Mouse (Mus musculus) heart, adult 2 months (tissue): ENCODE results near the gene Olfr679. TPM values are rescaled to one million over a fixed set of nuclear protein-coding genes. Genes with fewer than 3 reads are reported as not detected.
"Not testable (repeated sequence)": the region's sequence is repeated elsewhere in the genome, so short reads cannot be mapped to it uniquely, and the experiment has no call there.

ENCODE experiments used
- DNase-seq, 2 experiments: peaks; one replicate each; pipeline ENCODE4 v3.0.0; 2021
- H3K27ac ChIP-seq: fragments of 200-600 bp; 2 replicates; pipeline ENCODE4 v1.8.1; 2022
- H3K27me3 ChIP-seq: fragments of 200-500 bp; 2 replicates; pipeline ENCODE4 v1.6.1; 2012; ENCODE audit warnings: mild to moderate bottlenecking, low read length, inconsistent platforms, mixed read lengths; ENCODE audit not compliant: control insufficient read depth, insufficient read depth
- H3K36me3 ChIP-seq: fragments of 200-500 bp; 2 replicates; pipeline ENCODE4 v1.6.1; 2012; ENCODE audit warnings: low read length, inconsistent platforms; ENCODE audit not compliant: control insufficient read depth, insufficient read depth
- H3K4me1 ChIP-seq: fragments of 200-500 bp; 2 replicates; pipeline ENCODE4 v1.6.1; 2011; ENCODE audit warnings: low read length; ENCODE audit not compliant: control insufficient read depth, insufficient read depth
- H3K4me3 ChIP-seq: fragments of 200-600 bp; 2 replicates; pipeline ENCODE4 v1.8.1; 2022
- H3K79me2 ChIP-seq: fragments of 200-500 bp; replicated peaks from 2 replicates; pipeline ENCODE4 v1.6.1; 2012; ENCODE audit warnings: mild to moderate bottlenecking, inconsistent platforms, low read length, moderate library complexity, mixed read lengths; ENCODE audit not compliant: control insufficient read depth, insufficient read depth
- H3K9ac ChIP-seq: fragments of 200-500 bp; 2 replicates; pipeline ENCODE4 v1.6.1; 2012; ENCODE audit warnings: low read depth, mild to moderate bottlenecking, control low read depth, inconsistent platforms, low read length, mixed read lengths
- CTCF ChIP-seq: fragments of 200-600 bp; IDR thresholded peaks from 2 replicates; pipeline ENCODE4 v1.8.1; 2022; ENCODE audit warnings: antibody characterized with exemption, mild to moderate bottlenecking, moderate library complexity
- EP300 ChIP-seq: fragments of 200-500 bp; IDR thresholded peaks from 2 replicates; pipeline ENCODE4 v1.6.1; 2011; ENCODE audit warnings: low read depth, low read length, control low read depth; ENCODE audit not compliant: insufficient read depth
- POLR2A ChIP-seq: fragments of 200-500 bp; IDR thresholded peaks from 2 replicates; pipeline ENCODE4 v1.6.1; 2011; ENCODE audit warnings: mild to moderate bottlenecking, low read depth, low read length, control low read depth; ENCODE audit not compliant: insufficient read depth
- WGBS: fragments of 180-500 bp; shearing (Covaris S2); methylation state at CpG from one replicate; pipeline ENCODE4 v1.1.7; 2018; 5-methylcytosine and 5-hydroxymethylcytosine counted together
- intact Hi-C: fragments of 180-260 bp; cut with DNase I; formaldehyde crosslinking; loops from one replicate; pipeline ENCODE4 v1.15.1; 2025
- long read RNA-seq: library from polyadenylated mRNA; stranded (forward); transcript quantifications from one replicate; pipeline ENCODE4 v2.0.0, GENCODE M21; 2021
- polyA plus RNA-seq: library from polyadenylated mRNA; depleted of rRNA; stranded (reverse); fragments of >200 nt; gene quantifications from 2 replicates; pipeline ENCODE4 v1.2.3, GENCODE M21; 2012; rRNA removed
- total RNA-seq, 2 experiments: library from RNA; stranded (reverse); gene quantifications; 2 replicates each; pipeline ENCODE4 v1.2.3; 2021

Olfr679 gene
- total RNA-seq, result not detected
- polyA plus RNA-seq, result not detected in 2 replicates
- long read RNA-seq, result 0 reads

- intact Hi-C loops, result no loop called here
- Histone ChIP-seq H3K79me2 (no peaks in the 10 kb centered on the region), H3K4me1 (no peaks in the 10 kb centered on the region), H3K9ac (no peak within 1 kb of the TSS), H3K4me3 (no peak within 1 kb of the TSS), H3K27ac (no peak within 1 kb of the TSS), H3K36me3 (no peaks in the 10 kb centered on the region), H3K27me3 (no peaks in the 10 kb centered on the region)
- WGBS, result 42% methylated on average over 1 of the region's 1 CpGs
- no peak for DNase-seq
- TF ChIP-seq CTCF, result no peak
- no peak for TF ChIP-seq EP300
- no peak for TF ChIP-seq POLR2A
Measured at GRCm38 (mm10) chr7:105080905-105081304, at the start of gene Olfr679. Gene Olfr679, plus strand, starts transcription at chr7:105081205.

DNA sequence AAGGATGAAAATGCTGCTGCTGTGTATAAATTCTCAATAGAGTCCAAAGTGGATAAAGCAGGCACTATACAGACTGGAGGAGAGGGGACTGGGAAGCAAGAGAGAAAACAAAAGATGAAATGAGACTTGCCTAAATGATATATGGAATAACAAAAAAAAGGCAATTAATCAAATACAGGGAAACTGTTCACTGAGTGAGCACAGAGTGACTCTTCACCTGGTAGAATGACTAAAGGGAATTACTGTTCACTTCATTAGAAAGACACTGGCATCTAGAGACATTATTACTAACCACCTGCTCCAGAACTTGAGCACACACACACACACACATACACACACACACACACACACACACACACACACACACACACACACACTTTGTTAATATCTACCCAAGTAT is 48.6 kb upstream of the Olfr679 start, which contains the start of gene Olfr676:
Olfr676 (plus strand) TSS at position 301 of the 400 bp plus-strand sequence.
- Histone ChIP-seq H3K4me3 (no peak within 1 kb of the TSS), H3K4me1 (no peaks in the 10 kb centered on the region), H3K27me3 (no peaks in the 10 kb centered on the region), H3K36me3 (no peaks in the 10 kb centered on the region), H3K27ac (no peak within 1 kb of the TSS), H3K79me2 (no peaks in the 10 kb centered on the region), H3K9ac (no peak within 1 kb of the TSS)
- no peak for TF ChIP-seq EP300
- TF ChIP-seq CTCF, result no peak
- no peak for TF ChIP-seq POLR2A
- no peak for DNase-seq
- intact Hi-C loops, result no loop called here

GRCm38 (mm10) chr7:105033836-105034235 is 47.2 kb upstream of the Olfr679 start:
- H3K27me3 ChIP-seq, H3K4me1 ChIP-seq, H3K27ac ChIP-seq, H3K4me3 ChIP-seq, DNase-seq, H3K9ac ChIP-seq, H3K79me2 ChIP-seq, intact Hi-C loops, H3K36me3 ChIP-seq: not testable (repeated sequence)
- WGBS, result 47% methylated on average over 5 of the region's 5 CpGs

DNA sequence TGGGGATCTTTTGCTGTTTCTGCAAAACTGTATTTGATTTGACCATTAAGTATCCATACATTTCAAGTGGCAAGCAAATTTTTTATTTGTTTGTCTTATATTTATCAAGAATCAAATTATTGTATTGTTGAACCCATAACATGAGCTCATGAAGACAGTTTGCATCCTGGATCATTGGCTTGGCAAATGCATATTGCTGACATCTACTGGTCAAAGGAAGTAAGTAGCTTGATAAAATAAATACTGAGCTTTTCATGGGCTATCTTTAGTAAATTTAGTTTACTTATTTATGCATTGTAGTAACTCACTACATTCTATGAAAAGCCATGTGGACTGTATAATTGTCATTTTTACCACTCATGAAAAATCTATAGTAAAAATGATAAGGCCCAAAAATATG is 22.1 kb upstream of the Olfr679 start:
- Histone ChIP-seq H3K9ac (no peak overlapping the region), H3K36me3 (no peaks in the 10 kb centered on the region), H3K79me2 (no peaks in the 10 kb centered on the region), H3K4me1 (no peaks in the 10 kb centered on the region), H3K27me3 (no peaks in the 10 kb centered on the region), H3K27ac (no peak overlapping the region), H3K4me3 (no peak overlapping the region)
- no peak for DNase-seq
- intact Hi-C loops, result no loop called here
- TF ChIP-seq EP300 (no peak), CTCF (peak; percentile 32)

DNA sequence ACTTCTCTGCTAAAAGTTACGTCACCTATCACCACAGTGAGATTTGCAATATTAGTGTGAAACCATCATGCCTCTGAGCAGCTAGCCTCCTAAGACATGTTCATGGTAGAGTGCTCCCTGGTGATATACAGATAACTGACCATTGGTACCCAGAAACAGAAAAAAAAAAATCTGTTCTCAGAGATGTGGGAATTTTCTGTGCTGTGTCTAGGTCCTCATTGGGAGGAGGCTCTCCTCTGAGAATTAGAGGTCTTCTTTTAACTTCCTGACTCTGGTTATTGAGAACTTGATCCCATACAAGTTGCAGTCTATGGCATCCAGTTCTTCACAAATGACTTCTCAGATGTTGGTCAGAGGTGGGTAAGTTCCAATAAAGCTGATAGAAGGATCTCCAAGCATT is 16.8 kb upstream of the Olfr679 start, which contains the start of gene Olfr678:
Olfr678 (plus strand) TSS at position 301 of the 400 bp plus-strand sequence.
- intact Hi-C loops, result no loop called here
- Histone ChIP-seq H3K27ac (no peak within 1 kb of the TSS), H3K36me3 (no peaks in the 10 kb centered on the region), H3K4me1 (no peaks in the 10 kb centered on the region), H3K27me3 (no peaks in the 10 kb centered on the region), H3K9ac (no peak within 1 kb of the TSS), H3K4me3 (no peak within 1 kb of the TSS), H3K79me2 (no peaks in the 10 kb centered on the region)
- no peak for DNase-seq
- WGBS, result 91% methylated on average over 1 of the region's 1 CpGs
- TF ChIP-seq POLR2A (no peak), EP300 (no peak), CTCF (no peak)

- H3K27me3 ChIP-seq, H3K4me1 ChIP-seq, DNase-seq, H3K4me3 ChIP-seq, H3K9ac ChIP-seq, H3K36me3 ChIP-seq, intact Hi-C loops, H3K79me2 ChIP-seq, H3K27ac ChIP-seq: not testable (repeated sequence)
Measured at GRCm38 (mm10) chr7:105092717-105093116, 11.7 kb downstream of the Olfr679 start, which contains the start of gene Olfr680-ps1. Gene Olfr680-ps1, minus strand, starts transcription at chr7:105092817.

DNA sequence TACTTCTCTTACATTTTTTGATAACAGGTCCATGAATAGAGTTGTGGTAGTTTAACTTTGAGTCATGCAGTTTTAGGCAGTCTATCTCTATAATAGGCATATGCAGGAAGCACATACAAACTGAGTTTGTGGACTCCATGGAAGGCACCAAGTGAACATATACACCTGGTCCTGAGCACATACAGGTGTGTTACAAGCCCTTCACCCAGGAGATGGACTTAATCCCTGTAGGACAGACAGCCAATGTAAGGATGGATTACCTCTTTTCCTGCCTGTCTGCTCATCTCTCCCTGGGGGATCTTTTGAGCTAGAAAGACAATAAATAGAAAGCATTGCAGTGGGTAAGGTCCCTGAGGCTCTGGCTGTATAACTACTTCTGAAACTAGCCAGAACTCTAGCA is 35.5 kb downstream of the Olfr679 start, which contains the start of gene Olfr681:
Olfr681 (plus strand) TSS at position 301 of the 400 bp plus-strand sequence.
- no peaks in the 10 kb centered on the region for H3K79me2 ChIP-seq
- H3K4me3 ChIP-seq, result no peak within 1 kb of the TSS
- no peak within 1 kb of the TSS for H3K9ac ChIP-seq
- H3K4me1 ChIP-seq, result no peaks in the 10 kb centered on the region
- DNase-seq, result no peak
- H3K27me3 ChIP-seq, result no peaks in the 10 kb centered on the region
- no peak within 1 kb of the TSS for H3K27ac ChIP-seq
- intact Hi-C loops, result no loop called here
- H3K36me3 ChIP-seq, result no peaks in the 10 kb centered on the region
- TF ChIP-seq POLR2A, result no peak

Other genes with a start within 250 kb of the Olfr679 start
- gene Usp17lb, start 238.6 kb upstream of the Olfr679 start, total RNA-seq, result not detected
- not detected in 2 replicates for gene Usp17lb, start 238.6 kb upstream of the Olfr679 start, polyA plus RNA-seq
- not detected for gene Usp17la, start 224.2 kb upstream of the Olfr679 start, total RNA-seq
- not detected in 2 replicates for gene Usp17la, start 224.2 kb upstream of the Olfr679 start, polyA plus RNA-seq
- gene Olfr665, start 203.2 kb upstream of the Olfr679 start, total RNA-seq, result not detected
- not detected in 2 replicates for gene Olfr665, start 203.2 kb upstream of the Olfr679 start, polyA plus RNA-seq
- not detected for gene Olfr666, start 185.3 kb upstream of the Olfr679 start, total RNA-seq
- not detected in 2 replicates for gene Olfr666, start 185.3 kb upstream of the Olfr679 start, polyA plus RNA-seq
- not detected for gene Olfr667, start 159.7 kb upstream of the Olfr679 start, total RNA-seq
- gene Olfr667, start 159.7 kb upstream of the Olfr679 start, polyA plus RNA-seq, result not detected in 2 replicates
- not detected for gene Olfr668, start 153.1 kb upstream of the Olfr679 start, total RNA-seq
- not detected in 2 replicates for gene Olfr668, start 153.1 kb upstream of the Olfr679 start, polyA plus RNA-seq
- not detected for gene Olfr669, start 147.0 kb upstream of the Olfr679 start, total RNA-seq
- not detected in 2 replicates for gene Olfr669, start 147.0 kb upstream of the Olfr679 start, polyA plus RNA-seq
- not detected for gene Olfr670, start 118.6 kb upstream of the Olfr679 start, total RNA-seq
- gene Olfr670, start 118.6 kb upstream of the Olfr679 start, polyA plus RNA-seq, result not detected in 2 replicates
- not detected for gene Olfr671, start 102.1 kb upstream of the Olfr679 start, total RNA-seq
- not detected in 2 replicates for gene Olfr671, start 102.1 kb upstream of the Olfr679 start, polyA plus RNA-seq
- not detected for gene Olfr672, start 79.2 kb upstream of the Olfr679 start, total RNA-seq
- not detected in 2 replicates for gene Olfr672, start 79.2 kb upstream of the Olfr679 start, polyA plus RNA-seq
- gene Olfr675, start 52.7 kb upstream of the Olfr679 start, total RNA-seq, result not detected
- gene Olfr675, start 52.7 kb upstream of the Olfr679 start, polyA plus RNA-seq, result not detected in 2 replicates
- gene Olfr676, start 48.5 kb upstream of the Olfr679 start, total RNA-seq, result not detected
- not detected in 2 replicates for gene Olfr676, start 48.5 kb upstream of the Olfr679 start, polyA plus RNA-seq
- gene Olfr677, start 29.8 kb upstream of the Olfr679 start, total RNA-seq, result not detected
- not detected in 2 replicates for gene Olfr677, start 29.8 kb upstream of the Olfr679 start, polyA plus RNA-seq
- not detected for gene Olfr678, start 16.7 kb upstream of the Olfr679 start, total RNA-seq
- not detected in 2 replicates for gene Olfr678, start 16.7 kb upstream of the Olfr679 start, polyA plus RNA-seq
- not detected for gene Olfr680-ps1, start 11.6 kb downstream of the Olfr679 start, total RNA-seq
- gene Olfr680-ps1, start 11.6 kb downstream of the Olfr679 start, polyA plus RNA-seq, result not detected in 2 replicates
- not detected for gene Olfr681, start 35.6 kb downstream of the Olfr679 start, total RNA-seq
- gene Olfr681, start 35.6 kb downstream of the Olfr679 start, polyA plus RNA-seq, result not detected in 2 replicates
- gene Olfr683, start 65.8 kb downstream of the Olfr679 start, total RNA-seq, result not detected
- not detected in 2 replicates for gene Olfr683, start 65.8 kb downstream of the Olfr679 start, polyA plus RNA-seq
- gene Olfr684, start 82.4 kb downstream of the Olfr679 start, total RNA-seq, result not detected
- not detected in 2 replicates for gene Olfr684, start 82.4 kb downstream of the Olfr679 start, polyA plus RNA-seq
- gene Olfr685, start 104.8 kb downstream of the Olfr679 start, total RNA-seq, result not detected
- not detected in 2 replicates for gene Olfr685, start 104.8 kb downstream of the Olfr679 start, polyA plus RNA-seq
- gene Olfr686, start 126.3 kb downstream of the Olfr679 start, total RNA-seq, result not detected
- not detected in 2 replicates for gene Olfr686, start 126.3 kb downstream of the Olfr679 start, polyA plus RNA-seq
- gene Olfr688, start 206.9 kb downstream of the Olfr679 start, total RNA-seq, result not detected
- gene Olfr688, start 206.9 kb downstream of the Olfr679 start, polyA plus RNA-seq, result not detected in 2 replicates
- not detected for gene Olfr689, start 230.0 kb downstream of the Olfr679 start, total RNA-seq
- not detected in 2 replicates for gene Olfr689, start 230.0 kb downstream of the Olfr679 start, polyA plus RNA-seq